ENCODE assay signal across 18 mouse cellular contexts in the genomic region with DNA sequence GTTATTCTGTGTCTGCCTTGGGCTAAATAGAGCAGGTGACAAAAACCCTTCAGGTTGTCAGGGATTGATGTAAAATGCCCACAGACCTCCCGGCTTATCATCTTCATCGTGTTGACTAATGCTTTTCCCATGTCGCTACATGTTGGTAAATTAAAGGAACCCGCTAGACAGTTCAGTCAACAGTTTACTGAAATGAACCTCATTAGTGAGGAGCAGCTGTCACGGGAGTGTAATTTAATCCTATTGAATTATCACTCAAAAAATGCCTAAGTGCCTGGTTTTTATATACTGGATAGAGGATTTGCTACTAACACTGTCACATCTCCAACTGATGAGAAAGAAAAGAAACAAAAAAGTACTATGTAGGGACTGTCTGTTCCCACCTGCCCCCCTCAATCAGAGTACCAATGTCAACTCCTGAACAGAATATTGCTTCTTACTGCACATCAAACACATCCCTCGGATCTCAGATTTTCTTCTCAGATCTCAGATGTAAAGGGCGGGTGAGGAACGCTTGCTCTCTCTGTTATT.
"Had no signal": no experiment of that assay in that cellular context is flagged by ENCODE, and none has a peak within 500 bp of the region (broad histone marks: within the 10 kb centered on the region; RNA-seq: fewer than 3 reads in every experiment).

No protein-coding gene starts in this region.

- H3K27ac ChIP-seq: limb, embryonic 12.5 days; limb, embryonic 15.5 days; liver, embryonic 14.5 days; lung, embryonic 15.5 days; midbrain, embryonic 12.5 days; stomach, embryonic 15.5 days had no signal

- ATAC-seq: liver, postnatal 0 days; midbrain, embryonic 16.5 days had no signal

- H3K9ac ChIP-seq: limb, embryonic 12.5 days; limb, embryonic 15.5 days; liver, embryonic 14.5 days; liver, postnatal 0 days; lung, embryonic 15.5 days; midbrain, embryonic 12.5 days; stomach, embryonic 15.5 days had no signal

- H3K36me3 ChIP-seq: limb, embryonic 12.5 days; limb, embryonic 15.5 days; lung, embryonic 15.5 days; midbrain, embryonic 12.5 days; stomach, embryonic 15.5 days had no signal

- H3K4me2 ChIP-seq: limb, embryonic 12.5 days; limb, embryonic 15.5 days; liver, embryonic 11.5 days; lung, embryonic 15.5 days; midbrain, embryonic 12.5 days; stomach, embryonic 15.5 days had no signal

- H3K9me3 ChIP-seq: limb, embryonic 12.5 days; limb, embryonic 15.5 days; lung, embryonic 15.5 days; midbrain, embryonic 12.5 days; stomach, embryonic 15.5 days had no signal

- H3K27me3 ChIP-seq: limb, embryonic 12.5 days; limb, embryonic 15.5 days; lung, embryonic 15.5 days; midbrain, embryonic 12.5 days; stomach, embryonic 15.5 days had no signal

- DNase-seq: kidney, adult 9 months; kidney, postnatal 14 days; kidney, postnatal 4 days; left cerebral cortex, postnatal 4 days; liver, postnatal 0 days; lung, postnatal 10 days; lung, postnatal 4 days; right cerebral cortex, postnatal 25 days; spleen, adult 18-20 months; thymus, postnatal 36 days had no signal

- H3K4me3 ChIP-seq: limb, embryonic 12.5 days; limb, embryonic 15.5 days; lung, embryonic 15.5 days; midbrain, embryonic 12.5 days; stomach, embryonic 15.5 days had no signal

- H3K4me1 ChIP-seq: limb, embryonic 12.5 days; limb, embryonic 15.5 days; lung, embryonic 15.5 days; midbrain, embryonic 12.5 days; stomach, embryonic 15.5 days had no signal
